Mouse (Mus musculus) intestine, embryonic 15.5 days (tissue): ENCODE measurements around the gene Lpar1. TPM values are rescaled to one million over a fixed set of nuclear protein-coding genes. Genes with fewer than 3 reads are reported as not detected.

ENCODE experiments used
- ATAC-seq: fragments of 200-750 bp; cut with Nextera tagmentation; 2 replicates; pipeline ENCODE4 v1.8.0; 2017; ENCODE audit warnings: moderate TSS enrichment, moderate library complexity
- H3K27ac ChIP-seq: fragments of 300-500 bp; sonication (generic); 2 replicates; pipeline ENCODE4 v1.5.1; 2015; ENCODE audit warnings: mild to moderate bottlenecking, inconsistent platforms
- H3K27me3 ChIP-seq: fragments of 300-500 bp; sonication (generic); replicated peaks from 2 replicates; pipeline ENCODE4 v1.6.1; 2015; ENCODE audit warnings: inconsistent platforms
- H3K36me3 ChIP-seq: fragments of 300-500 bp; sonication (generic); 2 replicates; pipeline ENCODE4 v1.6.1; 2015; ENCODE audit warnings: inconsistent platforms
- H3K4me1 ChIP-seq: fragments of 300-500 bp; sonication (generic); replicated peaks from 2 replicates; pipeline ENCODE4 v1.6.1; 2015; ENCODE audit warnings: inconsistent platforms
- H3K4me2 ChIP-seq: fragments of 300-500 bp; sonication (generic); replicated peaks from 2 replicates; pipeline ENCODE4 v1.6.1; 2015; ENCODE audit warnings: mild to moderate bottlenecking, inconsistent platforms
- H3K4me3 ChIP-seq: fragments of 300-500 bp; sonication (generic); replicated peaks from 2 replicates; pipeline ENCODE4 v1.5.1; 2015; ENCODE audit warnings: inconsistent platforms
- H3K9ac ChIP-seq: fragments of 300-500 bp; sonication (generic); 2 replicates; pipeline ENCODE4 v1.6.1; 2015; ENCODE audit warnings: inconsistent platforms
- H3K9me3 ChIP-seq: fragments of 300-500 bp; sonication (generic); 2 replicates; pipeline ENCODE4 v1.6.1; 2016; ENCODE audit warnings: inconsistent platforms
- WGBS: fragments of 180-500 bp; shearing (Covaris S2); methylation state at CpG from one replicate; pipeline ENCODE4 v1.1.7; 2015; 5-methylcytosine and 5-hydroxymethylcytosine counted together
- polyA plus RNA-seq: library from polyadenylated mRNA; unstranded; fragments of >200 nt; fragmentation: Nextera tagmentation; extraction: Ambion mirVana; gene quantifications from 2 replicates; pipeline ENCODE4 v1.2.1, GENCODE M21; 2015

The Lpar1 gene
- polyA plus RNA-seq, 1 experiment from 2014 or later = 55.9 TPM

- WGBS = 83% methylated on average over 5 of the region's 5 CpGs
- Histone ChIP-seq H3K4me2 (no peak overlapping the region), H3K4me1 (no peaks in the 10 kb centered on the region), H3K27ac (no peak overlapping the region), H3K27me3 (no peaks in the 10 kb centered on the region), H3K9me3 (no peaks in the 10 kb centered on the region), H3K4me3 (no peak overlapping the region), H3K36me3 (no peaks in the 10 kb centered on the region), H3K9ac (no peak overlapping the region)
- no peak for ATAC-seq
Measured at GRCm38 (mm10) chr4:58520531-58520930, 33.2 kb downstream of the Lpar1 start.

- no peak for ATAC-seq
- no peaks in the 10 kb centered on the region for H3K36me3 ChIP-seq
- 82% methylated on average over 4 of the region's 4 CpGs for WGBS
Measured at GRCm38 (mm10) chr4:58519891-58520290, 33.8 kb downstream of the Lpar1 start.

GRCm38 (mm10) chr4:58518215-58518988, 35.3 kb downstream of the Lpar1 start:
- Histone ChIP-seq H3K4me1 (no peaks in the 10 kb centered on the region), H3K9ac (no peak overlapping the region), H3K4me3 (no peak overlapping the region), H3K27me3 (no peaks in the 10 kb centered on the region), H3K4me2 (no peak overlapping the region), H3K27ac (no peak overlapping the region), H3K36me3 (no peaks in the 10 kb centered on the region), H3K9me3 (no peaks in the 10 kb centered on the region)
- ATAC-seq = peak; percentile 47; the same call in 1 of the 2 replicates
- WGBS = 57% methylated on average over 9 of the region's 9 CpGs

More at GRCm38 (mm10) chr4:58519891-58520290, 33.8 kb downstream of the Lpar1 start:
- Histone ChIP-seq H3K9me3 (no peaks in the 10 kb centered on the region), H3K27ac (no peak overlapping the region), H3K4me1 (no peaks in the 10 kb centered on the region), H3K4me2 (no peak overlapping the region), H3K27me3 (no peaks in the 10 kb centered on the region), H3K4me3 (no peak overlapping the region), H3K9ac (no peak overlapping the region)

- H3K9ac ChIP-seq = no peak overlapping the region
- H3K36me3 ChIP-seq = no peaks in the 10 kb centered on the region
- no peaks in the 10 kb centered on the region for H3K9me3 ChIP-seq
- no peaks in the 10 kb centered on the region for H3K27me3 ChIP-seq
- H3K27ac ChIP-seq = no peak overlapping the region
- H3K4me1 ChIP-seq = no peaks in the 10 kb centered on the region
- ATAC-seq = no peak
- 77% methylated on average over 3 of the region's 3 CpGs for WGBS
- H3K4me3 ChIP-seq = no peak overlapping the region
- no peak overlapping the region for H3K4me2 ChIP-seq
Measured at GRCm38 (mm10) chr4:58516810-58517209, 36.9 kb downstream of the Lpar1 start.

GRCm38 (mm10) chr4:58516221-58516620, 37.5 kb downstream of the Lpar1 start:
- no peaks in the 10 kb centered on the region for H3K27me3 ChIP-seq
- H3K4me2 ChIP-seq = no peak overlapping the region
- H3K27ac ChIP-seq = no peak overlapping the region
- H3K4me3 ChIP-seq = no peak overlapping the region
- H3K36me3 ChIP-seq = no peaks in the 10 kb centered on the region
- H3K9ac ChIP-seq = no peak overlapping the region
- ATAC-seq = no peak
- WGBS = 52% methylated on average over 5 of the region's 5 CpGs
- H3K4me1 ChIP-seq = no peaks in the 10 kb centered on the region
- H3K9me3 ChIP-seq = no peaks in the 10 kb centered on the region

- no peaks in the 10 kb centered on the region for H3K9me3 ChIP-seq
- H3K27me3 ChIP-seq = no peaks in the 10 kb centered on the region
- H3K4me2 ChIP-seq = no peak overlapping the region
- H3K4me1 ChIP-seq = peaks cover 14% of the 10 kb centered on the region; the same call in 1 of the 2 replicates
- H3K27ac ChIP-seq = no peak overlapping the region
- no peaks in the 10 kb centered on the region for H3K36me3 ChIP-seq
- no peak overlapping the region for H3K4me3 ChIP-seq
- ATAC-seq = no peak
- 36% methylated on average over 3 of the region's 3 CpGs for WGBS
- no peak overlapping the region for H3K9ac ChIP-seq
Measured at GRCm38 (mm10) chr4:58511554-58511953, 42.1 kb downstream of the Lpar1 start.

GRCm38 (mm10) chr4:58508833-58509232, 44.9 kb downstream of the Lpar1 start:
- H3K4me2 ChIP-seq = no peak overlapping the region
- no peak overlapping the region for H3K27ac ChIP-seq
- no peak overlapping the region for H3K9ac ChIP-seq
- no peaks in the 10 kb centered on the region for H3K27me3 ChIP-seq
- H3K9me3 ChIP-seq = no peaks in the 10 kb centered on the region
- ATAC-seq = no peak
- peaks cover 18% of the 10 kb centered on the region; the same call in 1 of the 2 replicates for H3K4me1 ChIP-seq
- WGBS = 67% methylated on average over 7 of the region's 7 CpGs
- H3K4me3 ChIP-seq = no peak overlapping the region
- H3K36me3 ChIP-seq = 0 out of 2 replicates have a peak, but pooled peaks cover 3% of the 10 kb centered on the region

GRCm38 (mm10) chr4:58507536-58507935, 46.2 kb downstream of the Lpar1 start:
- no peak overlapping the region for H3K4me2 ChIP-seq
- 0 out of 2 replicates have a peak, but pooled peaks cover 3% of the 10 kb centered on the region for H3K36me3 ChIP-seq
- no peak overlapping the region for H3K27ac ChIP-seq
- 95% methylated on average over 6 of the region's 6 CpGs for WGBS
- peaks cover 18% of the 10 kb centered on the region; the same call in 1 of the 2 replicates for H3K4me1 ChIP-seq
- no peak overlapping the region for H3K9ac ChIP-seq
- ATAC-seq = no peak
- H3K9me3 ChIP-seq = no peaks in the 10 kb centered on the region
- H3K27me3 ChIP-seq = no peaks in the 10 kb centered on the region
- H3K4me3 ChIP-seq = no peak overlapping the region

GRCm38 (mm10) chr4:58506539-58507527, 46.9 kb downstream of the Lpar1 start:
- Histone ChIP-seq H3K36me3 (0 out of 2 replicates have a peak, but pooled peaks cover 3% of the 10 kb centered on the region), H3K27ac (no peak overlapping the region), H3K9ac (no peak overlapping the region), H3K4me2 (no peak overlapping the region), H3K27me3 (no peaks in the 10 kb centered on the region), H3K4me1 (peaks cover 18% of the 10 kb centered on the region; the same call in 1 of the 2 replicates), H3K4me3 (no peak overlapping the region), H3K9me3 (no peaks in the 10 kb centered on the region)
- 84% methylated on average over 4 of the region's 4 CpGs for WGBS
- ATAC-seq = no peak

GRCm38 (mm10) chr4:58504250-58504649, 49.4 kb downstream of the Lpar1 start:
- no peak overlapping the region for H3K9ac ChIP-seq
- no peak overlapping the region for H3K4me3 ChIP-seq
- H3K27ac ChIP-seq = no peak overlapping the region
- 84% methylated on average over 2 of the region's 2 CpGs for WGBS
- H3K4me1 ChIP-seq = peaks cover 12% of the 10 kb centered on the region; the same call in 1 of the 2 replicates
- H3K9me3 ChIP-seq = no peaks in the 10 kb centered on the region
- H3K27me3 ChIP-seq = no peaks in the 10 kb centered on the region
- ATAC-seq = no peak
- H3K36me3 ChIP-seq = 0 out of 2 replicates have a peak, but pooled peaks cover 3% of the 10 kb centered on the region
- no peak overlapping the region for H3K4me2 ChIP-seq

- Histone ChIP-seq H3K4me2 (no peak overlapping the region), H3K27ac (no peak overlapping the region), H3K4me1 (peaks cover 5% of the 10 kb centered on the region; the same call in 1 of the 2 replicates), H3K27me3 (no peaks in the 10 kb centered on the region), H3K36me3 (0 out of 2 replicates have a peak, but pooled peaks cover 3% of the 10 kb centered on the region), H3K4me3 (no peak overlapping the region), H3K9ac (no peak overlapping the region), H3K9me3 (no peaks in the 10 kb centered on the region)
- WGBS = 78% methylated on average over 21 of the region's 21 CpGs
- ATAC-seq = no peak
Measured at GRCm38 (mm10) chr4:58501012-58501777, 52.5 kb downstream of the Lpar1 start.
